Mouse (Mus musculus) megakaryocyte, embryonic 14.5 days (primary cell): Measurements from ENCODE around the gene Sox12.

ENCODE experiments used
- FLI1 ChIP-seq: IDR thresholded peaks from 2 replicates; pipeline ENCODE4 v1.6.1; 2012; ENCODE audit warnings: low read length, inconsistent platforms, mixed read lengths
- GATA1 ChIP-seq: IDR thresholded peaks from 3 replicates; pipeline ENCODE4 v1.6.1; 2012; ENCODE audit warnings: mixed read lengths, low read length, inconsistent platforms, borderline replicate concordance

DNA sequence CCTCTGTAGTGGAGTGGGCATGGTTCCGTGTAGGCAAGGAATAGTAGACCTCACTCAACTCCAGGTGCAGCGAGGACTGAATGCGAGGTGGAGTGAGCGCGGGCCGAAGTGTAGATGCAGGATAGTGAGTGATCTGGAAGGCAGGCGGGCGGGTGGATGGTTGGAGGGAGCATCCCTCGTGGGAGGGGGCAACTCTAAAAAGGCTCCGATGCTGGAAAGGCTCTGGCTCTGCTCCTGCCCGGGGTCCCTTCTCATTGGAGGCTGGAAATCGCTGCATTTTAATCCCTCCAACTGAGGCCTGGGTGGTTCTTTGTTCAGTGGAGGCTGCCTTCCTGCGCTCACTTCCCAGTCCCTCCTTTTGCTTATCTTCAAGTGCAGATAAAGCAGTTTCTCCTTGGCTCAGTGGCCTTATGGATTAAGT is 1.3 kb upstream of the Sox12 start:
- TF ChIP-seq GATA1 (no peak), FLI1 (no peak)
